Mouse (Mus musculus) hindbrain, embryonic 13.5 days (tissue): ENCODE results near the gene Isyna1. TPM values are rescaled to one million over a fixed set of nuclear protein-coding genes. Genes with fewer than 3 reads are reported as not detected.

Experiments
- ATAC-seq: fragments of 200-750 bp; cut with Nextera tagmentation; 2 replicates; pipeline ENCODE4 v1.8.0; 2017; ENCODE audit warnings: moderate TSS enrichment; ENCODE audit not compliant: low FRiP score
- H3K27ac ChIP-seq: fragments of 300-500 bp; sonication (generic); 2 replicates; pipeline ENCODE4 v1.5.1; 2015; ENCODE audit warnings: inconsistent platforms, mild to moderate bottlenecking, moderate library complexity
- H3K27me3 ChIP-seq: fragments of 300-500 bp; sonication (generic); 2 replicates; pipeline ENCODE4 v1.6.1; 2015; ENCODE audit warnings: mild to moderate bottlenecking, inconsistent platforms
- H3K36me3 ChIP-seq: fragments of 300-500 bp; sonication (generic); 2 replicates; pipeline ENCODE4 v1.6.1; 2015; ENCODE audit warnings: mild to moderate bottlenecking, inconsistent platforms
- H3K4me1 ChIP-seq: fragments of 300-500 bp; sonication (generic); replicated peaks from 2 replicates; pipeline ENCODE4 v1.6.1; 2015; ENCODE audit warnings: inconsistent platforms
- H3K4me2 ChIP-seq: fragments of 300-500 bp; sonication (generic); 2 replicates; pipeline ENCODE4 v1.6.1; 2015; ENCODE audit warnings: inconsistent platforms, mild to moderate bottlenecking, moderate library complexity
- H3K4me3 ChIP-seq: fragments of 300-500 bp; sonication (generic); 2 replicates; pipeline ENCODE4 v1.5.1; 2015; ENCODE audit warnings: mild to moderate bottlenecking, inconsistent platforms
- H3K9ac ChIP-seq: fragments of 300-500 bp; sonication (generic); 2 replicates; pipeline ENCODE4 v1.6.1; 2015; ENCODE audit warnings: mild to moderate bottlenecking, inconsistent platforms
- H3K9me3 ChIP-seq: fragments of 300-500 bp; sonication (generic); 2 replicates; pipeline ENCODE4 v1.6.1; 2016; ENCODE audit warnings: inconsistent platforms
- WGBS: fragments of 180-500 bp; shearing (Covaris S2); methylation state at CpG from one replicate; pipeline ENCODE4 v1.1.7; 2015; 5-methylcytosine and 5-hydroxymethylcytosine counted together
- polyA plus RNA-seq: library from polyadenylated mRNA; unstranded; fragments of >200 nt; fragmentation: Nextera tagmentation; extraction: Ambion mirVana; gene quantifications from 2 replicates; pipeline ENCODE4 v1.2.1, GENCODE M21; 2015

Gene Isyna1
- polyA plus RNA-seq, 1 experiment from 2014 or later: 121 TPM

DNA sequence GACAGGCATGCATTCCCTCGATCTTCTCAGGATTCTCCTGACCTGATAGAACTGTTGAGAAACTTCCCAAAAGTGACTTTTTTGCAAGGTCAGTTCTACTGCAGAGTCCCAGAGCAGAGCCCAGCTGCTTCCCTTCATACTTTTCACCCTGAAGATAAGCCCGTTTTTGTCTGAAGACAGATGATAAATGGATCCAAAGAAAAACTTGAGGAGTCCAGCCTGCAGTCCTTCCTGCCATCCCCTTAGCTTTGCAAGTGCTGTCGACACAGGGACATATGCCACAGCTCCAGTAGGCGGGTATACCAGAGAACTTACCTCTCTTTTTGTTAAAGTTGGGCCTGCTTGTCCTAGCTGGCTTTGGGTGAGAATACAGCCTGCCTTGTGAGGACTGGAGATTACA, 32.8 kb upstream of the Isyna1 start:
- no peak overlapping the region for H3K4me3 ChIP-seq
- H3K27me3 ChIP-seq: no peaks in the 10 kb centered on the region
- no peak for ATAC-seq
- H3K36me3 ChIP-seq: no peaks in the 10 kb centered on the region
- no peaks in the 10 kb centered on the region for H3K9me3 ChIP-seq
- no peak overlapping the region for H3K9ac ChIP-seq
- 77% methylated on average over 4 of the region's 4 CpGs for WGBS
- no peak overlapping the region for H3K27ac ChIP-seq
- H3K4me2 ChIP-seq: no peak overlapping the region
- H3K4me1 ChIP-seq: peaks cover 32% of the 10 kb centered on the region

DNA sequence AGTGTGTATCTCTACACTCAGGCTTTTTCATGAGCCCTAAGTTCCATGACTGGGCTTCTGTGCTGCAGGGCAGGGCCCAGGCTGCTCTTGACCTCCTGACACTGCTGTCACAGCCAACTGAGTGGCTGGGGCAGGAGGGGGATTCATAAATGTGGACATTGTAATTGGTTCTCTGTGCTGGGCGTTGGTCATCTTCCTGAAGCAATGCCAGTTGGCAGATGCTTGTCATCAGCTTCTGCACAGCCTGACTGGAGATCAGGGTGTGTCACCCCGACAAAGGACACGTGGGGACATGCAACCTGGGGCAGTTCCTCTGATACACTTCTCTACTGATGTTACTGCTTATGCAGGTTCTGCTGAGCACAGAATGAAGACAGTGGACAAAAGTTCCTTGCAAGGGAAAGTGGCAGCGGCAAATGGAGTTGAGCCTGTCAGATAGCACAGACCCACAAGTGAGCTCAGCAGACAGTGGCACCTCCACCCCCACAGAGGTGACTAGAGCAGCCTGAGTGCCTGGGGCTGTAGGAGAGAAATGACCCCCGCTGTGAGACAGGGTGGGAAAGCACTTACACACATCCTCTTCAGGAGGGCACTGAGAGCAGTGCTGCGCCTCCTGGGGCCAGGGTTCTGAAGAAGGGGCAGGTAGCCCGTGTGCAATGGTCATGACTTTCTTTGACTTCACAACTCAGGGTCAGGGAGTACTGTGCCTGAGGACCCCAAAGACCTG, 32.2 kb upstream of the Isyna1 start:
- 81% methylated on average over 7 of the region's 7 CpGs for WGBS
- Histone ChIP-seq H3K4me2 (no peak overlapping the region), H3K9me3 (no peaks in the 10 kb centered on the region), H3K27me3 (no peaks in the 10 kb centered on the region), H3K4me1 (peaks cover 32% of the 10 kb centered on the region), H3K36me3 (no peaks in the 10 kb centered on the region), H3K27ac (no peak overlapping the region), H3K9ac (no peak overlapping the region), H3K4me3 (no peak overlapping the region)
- ATAC-seq: no peak

DNA sequence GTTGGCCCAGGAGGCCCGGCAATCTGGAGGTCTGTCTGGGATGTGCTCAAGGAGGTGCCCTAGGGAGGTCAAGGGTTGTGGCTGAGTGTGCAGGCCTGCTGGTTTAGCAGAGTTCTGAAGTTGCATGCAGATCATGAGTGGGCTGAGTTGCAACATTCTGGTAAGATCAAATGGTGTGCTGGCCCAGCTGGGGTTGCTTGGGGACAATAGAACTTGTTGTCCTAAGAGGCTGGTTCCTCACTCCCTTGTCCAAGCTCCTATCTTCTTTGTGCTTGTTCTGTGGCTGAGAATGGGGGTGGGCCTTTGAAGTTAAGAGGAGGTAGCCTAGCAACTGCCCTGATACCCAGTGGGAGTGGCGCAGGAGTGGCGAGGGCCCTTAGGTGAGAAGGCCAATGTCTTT, 31.4 kb upstream of the Isyna1 start:
- whole genome bisulfite sequencing: 85% methylated on average over 3 of the region's 3 CpGs
- H3K36me3 ChIP-seq: no peaks in the 10 kb centered on the region
- H3K27me3 ChIP-seq: no peaks in the 10 kb centered on the region
- H3K4me1 ChIP-seq: peaks cover 32% of the 10 kb centered on the region
- ATAC-seq: no peak
- H3K9ac ChIP-seq: no peak overlapping the region
- no peak overlapping the region for H3K27ac ChIP-seq
- no peaks in the 10 kb centered on the region for H3K9me3 ChIP-seq
- no peak overlapping the region for H3K4me3 ChIP-seq
- no peak overlapping the region for H3K4me2 ChIP-seq

DNA sequence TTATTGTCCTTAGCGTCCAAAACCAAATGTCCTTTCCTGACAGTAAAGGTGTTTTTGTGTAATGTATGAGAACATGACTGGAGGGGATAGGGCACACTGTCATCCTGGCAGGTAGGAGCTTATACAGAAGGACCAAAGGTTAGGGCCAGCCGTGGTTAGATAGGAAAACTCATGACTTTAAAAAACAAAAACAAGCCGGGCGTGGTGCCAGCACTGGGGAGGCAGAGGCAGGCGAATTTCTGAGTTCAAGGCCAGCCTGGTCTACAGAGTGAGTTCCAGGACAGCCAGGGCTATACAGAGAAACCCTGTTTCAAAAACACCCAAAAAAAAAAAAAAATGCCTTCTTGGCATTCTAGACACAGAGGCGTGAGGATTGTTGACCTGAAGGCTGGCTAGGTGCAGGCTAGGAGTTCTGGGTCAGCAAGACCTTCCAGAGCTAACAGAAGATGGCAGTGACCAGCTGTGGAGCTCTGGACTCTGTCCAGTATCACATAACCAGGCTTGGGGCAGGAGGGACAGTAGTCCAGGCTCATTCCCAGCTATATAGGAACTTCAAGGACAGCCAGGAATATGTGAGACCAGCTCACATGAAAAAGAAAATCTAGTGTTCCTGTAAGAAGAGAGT, 30.3 kb upstream of the Isyna1 start:
- Histone ChIP-seq H3K27ac (no peak overlapping the region), H3K27me3 (no peaks in the 10 kb centered on the region), H3K36me3 (no peaks in the 10 kb centered on the region), H3K9ac (no peak overlapping the region), H3K4me1 (peaks cover 32% of the 10 kb centered on the region), H3K4me3 (no peak overlapping the region), H3K9me3 (no peaks in the 10 kb centered on the region), H3K4me2 (no peak overlapping the region)
- no peak for ATAC-seq
- 91% methylated on average over 6 of the region's 6 CpGs for WGBS

DNA sequence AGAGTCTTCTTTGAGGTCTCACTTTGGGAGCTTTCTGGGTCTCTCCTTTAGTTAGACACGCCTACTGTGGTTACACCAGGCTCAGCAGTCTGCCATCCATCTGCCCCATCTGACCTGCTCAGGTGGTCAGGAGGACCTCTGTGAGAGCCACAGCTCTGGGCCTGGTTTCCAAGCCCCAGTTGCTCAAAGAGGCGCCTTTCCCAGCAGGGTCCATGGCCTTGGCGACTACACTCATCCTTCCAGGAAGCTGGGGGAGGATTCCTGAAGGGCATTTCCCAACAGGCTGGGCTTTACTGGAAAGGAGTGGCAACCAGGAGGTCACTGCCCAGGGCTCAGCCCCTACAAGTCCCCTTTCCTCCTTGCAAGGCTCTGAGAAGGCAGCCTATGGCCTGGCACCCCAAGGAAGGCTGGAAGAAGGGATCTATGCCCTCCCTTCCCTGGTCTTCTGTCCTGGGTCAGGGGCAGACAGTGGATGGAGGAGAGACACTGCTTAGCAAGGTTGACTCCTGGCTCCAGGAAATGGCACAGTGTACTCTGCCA, 29.4 kb upstream of the Isyna1 start:
- 83% methylated on average over 3 of the region's 3 CpGs for WGBS
- Histone ChIP-seq H3K4me2 (no peak overlapping the region), H3K9ac (peak overlapping the region; percentile 1; the same call in 1 of the 2 replicates), H3K36me3 (no peaks in the 10 kb centered on the region), H3K4me1 (peaks cover 33% of the 10 kb centered on the region), H3K27ac (no peak overlapping the region), H3K9me3 (no peaks in the 10 kb centered on the region), H3K27me3 (no peaks in the 10 kb centered on the region), H3K4me3 (no peak overlapping the region)
- ATAC-seq: no peak

DNA sequence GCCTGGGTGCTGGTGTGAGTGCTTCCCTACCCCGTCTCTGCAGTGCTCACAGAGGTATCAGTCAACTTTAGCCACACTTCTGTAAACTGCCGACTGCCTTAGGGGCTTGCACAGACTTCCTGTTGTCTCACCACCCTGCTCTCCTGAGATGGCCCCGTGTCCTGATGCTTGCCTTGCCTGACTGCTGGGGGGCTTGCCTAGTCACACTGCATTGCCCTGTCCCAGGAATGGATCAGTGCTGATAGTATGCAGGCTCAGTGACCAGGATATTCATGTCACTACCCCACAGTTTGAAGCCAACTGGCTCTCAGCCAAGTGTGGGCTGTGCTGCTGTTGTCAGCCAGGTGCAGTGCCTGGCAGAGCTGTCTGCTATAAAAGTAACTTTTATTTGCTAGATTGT, 28.6 kb upstream of the Isyna1 start:
- Histone ChIP-seq H3K4me2 (no peak overlapping the region), H3K27me3 (no peaks in the 10 kb centered on the region), H3K4me1 (peaks cover 36% of the 10 kb centered on the region), H3K9ac (no peak overlapping the region), H3K9me3 (no peaks in the 10 kb centered on the region), H3K27ac (no peak overlapping the region), H3K4me3 (no peak overlapping the region), H3K36me3 (no peaks in the 10 kb centered on the region)
- ATAC-seq: no peak
- WGBS: 76% methylated on average over 3 of the region's 3 CpGs

DNA sequence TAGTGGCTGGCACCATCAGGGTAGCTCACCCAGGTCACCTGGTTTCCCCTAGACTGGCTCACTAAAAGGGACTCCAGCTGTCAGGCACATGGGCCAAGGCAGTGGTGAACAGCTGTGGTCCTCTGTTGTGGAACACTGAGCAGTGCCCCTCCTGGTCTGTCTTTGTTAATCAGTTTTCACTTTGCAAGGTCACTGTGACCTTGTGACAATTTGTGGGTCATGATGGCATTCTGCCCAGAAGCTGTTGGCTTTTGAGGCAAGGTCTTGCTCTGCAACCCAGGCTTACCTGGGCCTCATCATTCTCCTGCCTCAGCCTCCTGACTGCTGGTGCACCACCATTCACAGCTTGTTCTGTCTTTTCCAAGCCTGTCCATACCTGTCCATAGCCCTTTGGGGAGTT, 23.8 kb upstream of the Isyna1 start:
- H3K9me3 ChIP-seq: no peaks in the 10 kb centered on the region
- no peaks in the 10 kb centered on the region for H3K27me3 ChIP-seq
- no peak overlapping the region for H3K4me3 ChIP-seq
- no peak for ATAC-seq
- H3K27ac ChIP-seq: no peak overlapping the region
- H3K4me2 ChIP-seq: no peak overlapping the region
- peaks cover 21% of the 10 kb centered on the region for H3K36me3 ChIP-seq
- peaks cover 18% of the 10 kb centered on the region for H3K4me1 ChIP-seq
- H3K9ac ChIP-seq: no peak overlapping the region

DNA sequence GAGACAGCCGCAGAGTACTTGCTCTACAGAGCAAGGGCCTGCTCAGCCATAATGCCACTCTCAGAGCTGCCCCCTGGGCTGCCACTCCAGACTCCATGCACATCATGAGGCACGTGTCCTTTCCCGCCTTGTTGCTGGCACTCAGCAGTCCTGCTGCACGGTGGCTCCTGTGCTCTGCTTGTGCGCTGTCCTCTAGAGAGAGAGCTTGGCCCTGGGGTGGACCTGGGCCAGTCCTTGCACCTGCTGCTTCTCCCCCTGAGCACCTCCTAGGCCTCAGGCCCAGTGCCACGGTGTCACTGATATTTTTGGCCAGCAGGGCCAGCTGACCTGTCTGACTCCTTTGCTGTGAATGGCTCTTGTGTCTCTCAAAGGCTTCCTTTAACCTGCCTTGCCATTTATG, 23.2 kb upstream of the Isyna1 start:
- Histone ChIP-seq H3K9me3 (no peaks in the 10 kb centered on the region), H3K9ac (no peak overlapping the region), H3K4me3 (no peak overlapping the region), H3K36me3 (peaks cover 22% of the 10 kb centered on the region), H3K4me1 (peaks cover 13% of the 10 kb centered on the region; the same call in 1 of the 2 replicates), H3K27ac (no peak overlapping the region), H3K4me2 (no peak overlapping the region), H3K27me3 (no peaks in the 10 kb centered on the region)
- 77% methylated on average over 6 of the region's 6 CpGs for WGBS
- ATAC-seq: no peak

DNA sequence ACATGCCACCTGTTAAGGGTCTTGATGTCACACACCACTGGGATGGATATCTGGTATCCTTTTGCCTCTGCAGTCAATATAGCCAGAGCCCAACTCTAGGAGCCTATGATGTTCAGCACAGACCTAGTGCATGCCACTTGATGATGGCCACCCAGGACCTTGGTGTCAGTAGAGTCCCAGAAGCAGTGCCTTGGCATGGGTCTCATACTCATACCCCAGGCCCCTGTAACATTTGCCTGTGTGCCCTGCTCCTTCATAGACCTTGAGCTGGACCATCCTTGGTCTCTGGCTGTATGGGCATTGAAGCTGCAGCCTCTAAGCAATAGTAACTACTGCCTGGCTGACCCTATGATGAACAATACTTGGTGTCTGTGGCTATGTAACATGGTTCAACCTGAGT, 19.9 kb upstream of the Isyna1 start:
- ATAC-seq: no peak
- Histone ChIP-seq H3K27me3 (no peaks in the 10 kb centered on the region), H3K4me3 (no peak overlapping the region), H3K27ac (no peak overlapping the region), H3K4me2 (no peak overlapping the region), H3K4me1 (peaks cover 13% of the 10 kb centered on the region; the same call in 1 of the 2 replicates), H3K9me3 (no peaks in the 10 kb centered on the region), H3K9ac (no peak overlapping the region), H3K36me3 (peaks cover 40% of the 10 kb centered on the region)

DNA sequence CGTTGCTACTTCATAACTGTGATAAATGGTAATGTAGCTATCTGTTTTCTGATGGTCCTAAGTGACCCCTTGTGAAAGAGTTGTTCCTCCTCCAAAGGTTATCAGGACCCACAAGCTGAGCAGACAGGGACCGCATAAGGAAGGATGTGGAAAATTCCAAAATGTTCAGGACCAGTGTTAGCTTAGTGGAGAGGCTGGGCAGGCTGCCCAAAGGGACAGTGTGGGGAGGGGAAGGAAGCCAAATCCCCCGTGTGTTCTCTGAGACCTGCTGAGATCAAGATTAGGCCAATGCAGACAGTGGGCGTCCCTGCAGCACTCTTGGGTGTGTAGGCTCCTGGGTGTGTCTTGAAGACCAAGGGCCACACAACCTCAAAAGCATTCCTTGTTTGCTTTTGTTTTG, 19.3 kb upstream of the Isyna1 start:
- Histone ChIP-seq H3K27me3 (no peaks in the 10 kb centered on the region), H3K27ac (no peak overlapping the region), H3K4me1 (0 out of 2 replicates have a peak, but pooled peaks cover 10% of the 10 kb centered on the region), H3K4me2 (no peak overlapping the region), H3K9me3 (no peaks in the 10 kb centered on the region), H3K4me3 (no peak overlapping the region), H3K9ac (no peak overlapping the region), H3K36me3 (peaks cover 42% of the 10 kb centered on the region)
- ATAC-seq: no peak
- WGBS: 78% methylated on average over 4 of the region's 4 CpGs

DNA sequence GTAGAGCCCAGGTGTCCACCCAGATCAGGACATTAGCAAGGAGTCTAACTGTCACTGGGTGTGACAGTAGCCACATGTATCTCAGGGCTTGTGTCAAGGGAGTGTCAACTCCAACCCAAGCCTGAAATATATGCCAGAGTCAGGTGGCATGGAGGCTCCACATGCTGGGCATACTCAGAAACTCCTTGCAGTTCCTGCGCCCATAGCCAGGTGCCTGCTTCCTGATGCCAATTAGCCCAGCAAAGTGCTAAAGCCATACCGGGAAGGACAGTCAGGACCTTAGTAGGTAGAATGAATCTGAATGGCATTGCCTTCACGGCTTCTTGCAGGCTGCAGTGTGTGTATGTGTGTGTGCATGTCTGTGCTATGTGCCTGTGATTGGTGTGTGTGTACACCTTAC, 17.0 kb upstream of the Isyna1 start:
- WGBS: 98% methylated on average over 3 of the region's 3 CpGs

DNA sequence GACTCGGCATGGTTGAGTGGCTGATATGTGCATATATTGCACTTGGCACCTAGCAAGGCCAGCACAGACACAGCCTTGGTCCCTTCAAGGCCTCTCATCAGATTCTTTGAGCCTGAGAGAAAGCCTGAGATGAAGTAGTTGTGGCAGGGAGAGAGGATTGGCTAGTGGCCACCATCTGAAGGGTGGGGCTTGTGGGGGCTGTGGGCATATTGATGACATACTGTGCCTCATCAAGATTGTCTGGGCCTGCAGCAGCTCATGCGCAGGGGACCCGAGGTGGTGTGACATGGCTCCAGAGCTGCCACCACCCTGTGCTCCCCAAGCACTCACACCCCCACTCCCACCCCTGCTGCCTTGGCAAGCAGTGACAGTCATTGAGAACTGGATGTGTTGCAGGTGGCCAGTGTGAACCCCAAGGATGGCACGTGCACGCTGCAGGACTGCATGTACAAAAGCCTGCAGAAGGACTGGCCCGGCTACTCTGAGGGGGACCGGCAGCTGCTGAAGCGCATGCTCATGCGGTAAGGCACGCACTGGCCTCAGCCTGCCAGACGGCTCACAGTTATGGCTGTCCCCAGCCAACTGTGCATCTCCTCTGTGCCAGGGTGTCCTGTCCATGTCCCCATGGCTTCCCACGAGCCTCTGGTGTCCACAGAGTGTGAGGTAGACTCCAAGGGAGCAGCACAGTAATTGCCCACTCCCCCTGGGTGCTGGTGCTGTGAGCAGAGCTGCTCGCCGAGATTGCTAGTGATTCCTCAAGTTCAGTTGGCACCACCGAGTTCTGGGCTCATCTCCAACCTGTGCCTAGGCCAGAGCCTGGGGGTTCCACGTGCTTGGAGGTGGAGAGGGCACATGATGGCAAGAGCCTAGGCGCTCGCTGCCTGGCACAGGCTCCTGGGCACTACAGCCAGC, 10.4 kb upstream of the Isyna1 start:
- no peak for ATAC-seq
- H3K4me2 ChIP-seq: no peak overlapping the region

More for the DNA sequence above, 17.0 kb upstream of the Isyna1 start:
- no peak overlapping the region for H3K9ac ChIP-seq
- no peak overlapping the region for H3K4me2 ChIP-seq
- H3K4me3 ChIP-seq: no peak overlapping the region
- no peaks in the 10 kb centered on the region for H3K9me3 ChIP-seq
- H3K36me3 ChIP-seq: peaks cover 65% of the 10 kb centered on the region
- no peaks in the 10 kb centered on the region for H3K4me1 ChIP-seq
- no peaks in the 10 kb centered on the region for H3K27me3 ChIP-seq
- no peak for ATAC-seq
- no peak overlapping the region for H3K27ac ChIP-seq

More for the DNA sequence above, 10.4 kb upstream of the Isyna1 start:
- Histone ChIP-seq H3K9me3 (no peaks in the 10 kb centered on the region), H3K36me3 (peaks cover 93% of the 10 kb centered on the region), H3K27me3 (no peaks in the 10 kb centered on the region), H3K4me1 (no peaks in the 10 kb centered on the region; the same call in 1 of the 2 replicates), H3K9ac (peak overlapping the region; percentile 35; the same call in 1 of the 2 replicates), H3K4me3 (no peak overlapping the region), H3K27ac (no peak overlapping the region)
- 93% methylated on average over 18 of the region's 18 CpGs for WGBS
